Mouse (Mus musculus): ENCODE measurements around the gene Ehd2. TPM values are rescaled to one million over a fixed set of nuclear protein-coding genes. Genes with fewer than 3 reads are reported as not detected.
A peak's percentile ranks its signal among the peaks of the same experiment; 100 is the strongest.

Ehd2 gene
- polyA plus RNA-seq, 1 experiment from 2014 or later: 10.1 TPM

- Histone ChIP-seq H3K36me3 (replicated peaks) (peaks cover 38% of the 10 kb centered on the region), H3K27me3 (ENCODE audit: poor library complexity, severe bottlenecking) (no peaks in the 10 kb centered on the region), H3K4me3 (no peak overlapping the region), H3K27ac (no peak overlapping the region), H3K4me1 (peaks cover 9% of the 10 kb centered on the region), H3K9me3 (peaks cover 3% of the 10 kb centered on the region; the same call in 1 of the 2 replicates)
- WGBS: 83% methylated on average over 2 of the region's 2 CpGs
- no peak for DNase-seq (ENCODE audit: extremely low spot score, low spot score)
Observed at GRCm38 (mm10) chr7:15914751-15915150, 52.6 kb downstream of the Ehd2 start.

- WGBS: 41% methylated on average over 2 of the region's 2 CpGs
- H3K27me3 ChIP-seq (ENCODE audit: poor library complexity, severe bottlenecking): no peaks in the 10 kb centered on the region
- H3K9me3 ChIP-seq: no peaks in the 10 kb centered on the region
- peaks cover 33% of the 10 kb centered on the region for H3K36me3 ChIP-seq (replicated peaks)
- peak; percentile 46 for DNase-seq (ENCODE audit: extremely low spot score, low spot score)
- no peak overlapping the region for H3K4me3 ChIP-seq
- H3K4me1 ChIP-seq: peaks cover 6% of the 10 kb centered on the region
- H3K27ac ChIP-seq: no peak overlapping the region
Observed at GRCm38 (mm10) chr7:15914252-15914651, 53.1 kb downstream of the Ehd2 start.

GRCm38 (mm10) chr7:15912183-15912582, 55.2 kb downstream of the Ehd2 start:
- Histone ChIP-seq H3K27ac (no peak overlapping the region), H3K27me3 (ENCODE audit: poor library complexity, severe bottlenecking) (no peaks in the 10 kb centered on the region), H3K4me1 (peaks cover 6% of the 10 kb centered on the region), H3K36me3 (replicated peaks) (peaks cover 12% of the 10 kb centered on the region), H3K9me3 (no peaks in the 10 kb centered on the region), H3K4me3 (no peak overlapping the region)
- WGBS: 0% methylated on average over 4 of the region's 4 CpGs
- peak; percentile 85 for DNase-seq (ENCODE audit: extremely low spot score, low spot score)

GRCm38 (mm10) chr7:15910521-15910920, 56.8 kb downstream of the Ehd2 start:
- no peak for DNase-seq (ENCODE audit: extremely low spot score, low spot score)
- Histone ChIP-seq H3K27ac (no peak overlapping the region), H3K4me1 (peaks cover 6% of the 10 kb centered on the region), H3K36me3 (replicated peaks) (no peaks in the 10 kb centered on the region), H3K27me3 (ENCODE audit: poor library complexity, severe bottlenecking) (no peaks in the 10 kb centered on the region), H3K9me3 (no peaks in the 10 kb centered on the region), H3K4me3 (no peak overlapping the region)
- 92% methylated on average over 5 of the region's 5 CpGs for WGBS

GRCm38 (mm10) chr7:15907971-15908590, 59.3 kb downstream of the Ehd2 start:
- WGBS: 76% methylated on average over 8 of the region's 8 CpGs
- no peak overlapping the region for H3K27ac ChIP-seq
- peaks cover 6% of the 10 kb centered on the region for H3K4me1 ChIP-seq
- H3K9me3 ChIP-seq: no peaks in the 10 kb centered on the region
- no peak for DNase-seq (ENCODE audit: extremely low spot score, low spot score)
- no peaks in the 10 kb centered on the region for H3K36me3 ChIP-seq (replicated peaks)
- no peaks in the 10 kb centered on the region for H3K27me3 ChIP-seq (ENCODE audit: poor library complexity, severe bottlenecking)
- H3K4me3 ChIP-seq: no peak overlapping the region

- no peak for DNase-seq (ENCODE audit: extremely low spot score, low spot score)
- H3K27me3 ChIP-seq (ENCODE audit: poor library complexity, severe bottlenecking): no peaks in the 10 kb centered on the region
- 95% methylated on average over 1 of the region's 1 CpGs for WGBS
- H3K4me3 ChIP-seq: no peak overlapping the region
- no peaks in the 10 kb centered on the region for H3K9me3 ChIP-seq
- no peak overlapping the region for H3K27ac ChIP-seq
- H3K4me1 ChIP-seq: no peaks in the 10 kb centered on the region
- H3K36me3 ChIP-seq (replicated peaks): no peaks in the 10 kb centered on the region
Observed at GRCm38 (mm10) chr7:15906602-15907001, 60.8 kb downstream of the Ehd2 start.

- Histone ChIP-seq H3K4me1 (no peaks in the 10 kb centered on the region), H3K27ac (no peak overlapping the region), H3K36me3 (replicated peaks) (no peaks in the 10 kb centered on the region), H3K27me3 (ENCODE audit: poor library complexity, severe bottlenecking) (no peaks in the 10 kb centered on the region), H3K9me3 (no peaks in the 10 kb centered on the region), H3K4me3 (no peak overlapping the region)
- DNase-seq (ENCODE audit: extremely low spot score, low spot score): no peak
- 60% methylated on average over 7 of the region's 7 CpGs for WGBS
Observed at GRCm38 (mm10) chr7:15905861-15906260, 61.5 kb downstream of the Ehd2 start.

GRCm38 (mm10) chr7:15901366-15902048, 65.9 kb downstream of the Ehd2 start:
- Histone ChIP-seq H3K9me3 (no peaks in the 10 kb centered on the region), H3K27me3 (ENCODE audit: poor library complexity, severe bottlenecking) (no peaks in the 10 kb centered on the region), H3K4me3 (no peak overlapping the region), H3K27ac (no peak overlapping the region), H3K4me1 (no peaks in the 10 kb centered on the region), H3K36me3 (replicated peaks) (no peaks in the 10 kb centered on the region)
- DNase-seq (ENCODE audit: extremely low spot score, low spot score): no peak
- WGBS: 82% methylated on average over 9 of the region's 9 CpGs

Other genes starting within 250 kb of the Ehd2 start
- gene Obox5, start 217.4 kb downstream of the Ehd2 start, polyA plus RNA-seq (2016; fragmentation: Nextera tagmentation; extraction: Ambion mirVana): not detected in 2 replicates
- not detected in 2 replicates for gene Obox6, start 127.9 kb downstream of the Ehd2 start, polyA plus RNA-seq (2016; fragmentation: Nextera tagmentation; extraction: Ambion mirVana)
- 0.07 and 0.27 TPM in 2 replicates for gene Crx, start 87.6 kb downstream of the Ehd2 start, polyA plus RNA-seq (2016; fragmentation: Nextera tagmentation; extraction: Ambion mirVana)
- gene Crxos, start 85.0 kb downstream of the Ehd2 start, polyA plus RNA-seq (2016; fragmentation: Nextera tagmentation; extraction: Ambion mirVana): not detected in 2 replicates
- 828 and 843 TPM in 2 replicates for gene Selenow, start 45.2 kb downstream of the Ehd2 start, polyA plus RNA-seq (2016; fragmentation: Nextera tagmentation; extraction: Ambion mirVana)
- 171 and 179 TPM in 2 replicates for gene Nop53, start 21.5 kb downstream of the Ehd2 start, polyA plus RNA-seq (2016; fragmentation: Nextera tagmentation; extraction: Ambion mirVana)
- gene Bicra, start 80.4 kb upstream of the Ehd2 start, polyA plus RNA-seq (2016; fragmentation: Nextera tagmentation; extraction: Ambion mirVana): 7.0 and 7.7 TPM in 2 replicates
- gene Zfp541, start 94.2 kb upstream of the Ehd2 start, polyA plus RNA-seq (2016; fragmentation: Nextera tagmentation; extraction: Ambion mirVana): 0.10 TPM in 1 of 2 replicates, not detected in the other
- gene Napa, start 130.9 kb upstream of the Ehd2 start, polyA plus RNA-seq (2016; fragmentation: Nextera tagmentation; extraction: Ambion mirVana): 169 and 171 TPM in 2 replicates
- gene Kptn, start 152.3 kb upstream of the Ehd2 start, polyA plus RNA-seq (2016; fragmentation: Nextera tagmentation; extraction: Ambion mirVana): 26.0 and 28.8 TPM in 2 replicates
- gene Slc8a2, start 162.3 kb upstream of the Ehd2 start, polyA plus RNA-seq (2016; fragmentation: Nextera tagmentation; extraction: Ambion mirVana): 0.22 and 0.34 TPM in 2 replicates
- gene Meis3, start 207.5 kb upstream of the Ehd2 start, polyA plus RNA-seq (2016; fragmentation: Nextera tagmentation; extraction: Ambion mirVana): 56.7 and 57.5 TPM in 2 replicates